Mouse (Mus musculus) fat pad, adult 2 months (tissue): ENCODE measurements around the gene Brms1.
"Not testable (repeated sequence)": the region's sequence is repeated elsewhere in the genome, so short reads cannot be mapped to it uniquely, and the experiment has no call there.

ENCODE experiments used
- DNase-seq: peaks from one replicate; pipeline ENCODE4 v3.0.0-alpha.2; 2011; ENCODE audit warnings: low read depth, low spot score; ENCODE audit errors: extremely low read depth

Gene Brms1

DNA sequence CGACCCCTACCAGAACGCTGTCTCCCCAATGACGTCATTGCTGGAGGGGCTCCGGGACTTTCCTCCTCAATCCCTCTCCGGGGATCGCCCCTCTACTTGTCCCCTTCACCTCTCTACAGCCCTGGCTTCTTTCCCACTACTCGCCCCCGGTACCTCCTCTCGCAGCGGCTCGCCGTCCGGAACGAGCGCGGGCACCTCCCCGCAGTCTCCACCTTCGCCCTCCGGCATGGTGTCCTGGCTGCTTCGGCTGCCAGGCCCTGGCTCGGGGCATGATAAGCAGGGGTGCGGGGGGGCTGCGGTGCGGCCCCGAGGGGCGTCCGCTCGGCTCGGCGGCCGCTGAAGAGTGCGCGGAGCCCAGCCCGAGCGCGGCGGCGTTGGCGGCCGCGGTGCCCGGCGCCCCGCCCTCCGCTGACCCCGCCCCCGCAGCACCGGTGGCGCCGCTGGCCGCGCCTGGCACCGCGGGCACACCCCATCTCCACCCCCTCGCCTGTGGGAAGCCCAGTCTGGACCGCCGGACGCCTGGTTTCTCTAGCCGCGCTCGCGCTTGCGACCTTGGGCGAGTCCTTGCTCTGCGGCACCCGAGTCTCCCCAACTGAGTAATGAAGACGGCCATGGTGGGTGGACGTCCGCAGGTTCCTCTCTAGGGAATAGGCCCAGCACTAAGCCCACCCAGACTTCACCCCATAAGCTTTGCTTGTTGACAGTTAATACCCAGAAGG, 44.1 kb downstream of the Brms1 start, which contains the start of gene Tmem151a:
Gene Tmem151a, minus strand, starts transcription at position 387 of the 719 bp plus-strand sequence.
- no peak for DNase-seq

GRCm38 (mm10) chr19:5086533-5086932, 45.4 kb downstream of the Brms1 start:
- not testable (repeated sequence) for DNase-seq

GRCm38 (mm10) chr19:5087884-5088728, 47.0 kb downstream of the Brms1 start, which contains the start of gene Yif1a:
Yif1a (plus strand) TSS chr19:5088538.
- DNase-seq = peak; percentile 99

DNA sequence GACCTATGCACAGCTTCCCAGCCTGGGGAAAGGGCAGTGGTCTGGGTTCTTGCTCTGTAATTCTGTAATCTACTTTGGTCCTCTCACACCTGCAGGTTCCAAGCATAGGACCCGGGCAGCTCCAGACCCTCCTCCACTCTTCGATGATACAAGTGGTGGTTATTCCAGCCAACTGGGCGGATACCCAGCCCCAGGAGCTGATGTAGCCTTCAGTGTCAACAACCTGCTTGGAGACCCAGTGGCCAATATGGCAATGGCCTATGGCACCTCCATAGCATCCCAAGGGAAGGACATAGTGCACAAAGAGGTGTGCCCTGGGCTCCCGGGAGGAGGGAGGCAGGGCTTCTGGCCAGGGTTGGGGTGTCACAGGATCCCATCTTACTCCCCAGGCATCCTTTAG, 48.2 kb downstream of the Brms1 start:
- DNase-seq = no peak

- DNase-seq = no peak
These were observed 50.9 kb downstream of the Brms1 start for GRCm38 (mm10) chr19:5092083-5092482.

- DNase-seq = no peak
These were observed 52.5 kb downstream of the Brms1 start for GRCm38 (mm10) chr19:5093481-5094242.

GRCm38 (mm10) chr19:5094243-5094632, 53.1 kb downstream of the Brms1 start:
- DNase-seq = no peak

- no peak for DNase-seq
These were observed 53.7 kb downstream of the Brms1 start for GRCm38 (mm10) chr19:5094746-5095417.

- DNase-seq = no peak
These were observed 54.8 kb downstream of the Brms1 start for GRCm38 (mm10) chr19:5095887-5096474.

GRCm38 (mm10) chr19:5097521-5098362, 56.6 kb downstream of the Brms1 start:
- no peak for DNase-seq

- DNase-seq = no peak
These were observed 57.4 kb downstream of the Brms1 start, which contains the start of gene Cnih2 for GRCm38 (mm10) chr19:5098363-5099143. Cnih2 (minus strand) TSS chr19:5098521.
